Mouse (Mus musculus) right cerebral cortex, adult 2 months (tissue): ENCODE results near the gene Mthfd2l.

Experiments
- DNase-seq, 2 experiments: peaks; one replicate each; pipeline ENCODE4 v3.0.0; 2021 to 2022; ENCODE audit warnings: low spot score in 2 of 2

Mthfd2l gene

GRCm38 (mm10) chr5:91048397-91048796, 117.5 kb downstream of the Mthfd2l start:
- DNase-seq, result no peak
